In genomic region chr9:119092473-119093418, GRCm38 (mm10) we compare ENCODE assay signal across 8 mouse cellular contexts. TPM values are rescaled to one million over a fixed set of nuclear protein-coding genes. Genes with fewer than 3 reads are reported as not detected.
DNase-seq lines count a peak whose midpoint lies in the region; ATAC-seq and TF ChIP-seq lines count a peak whose summit lies in the region.

No protein-coding gene starts in this region.

- peak; percentile 12 to 40 for DNase-seq in cerebellum, adult 18-20 months
- no peak for DNase-seq in spleen, postnatal 10 days (ENCODE audit: low spot score in 2 of 2)

- TF ChIP-seq POLR2A in myocyte (IDR thresholded peaks at IDR 0.05; ENCODE audit: insufficient read length, low read depth), result peak; percentile 38

- H3K9me3 ChIP-seq in embryonic facial prominence, embryonic 12.5 days, result no peaks in the 10 kb centered on the region
- H3K9me3 ChIP-seq in heart, embryonic 16.5 days (replicated peaks; ENCODE audit: control insufficient read depth, low read length), result no peaks in the 10 kb centered on the region
- no peaks in the 10 kb centered on the region for H3K9me3 ChIP-seq in limb, embryonic 13.5 days

- H3K27ac ChIP-seq in embryonic facial prominence, embryonic 12.5 days, result no peak overlapping the region
- peak overlapping the region; percentile 70 for H3K27ac ChIP-seq in heart, embryonic 16.5 days (ENCODE audit: low read length)
- peak overlapping the region; percentile 33; the same call in 1 of the 2 replicates for H3K27ac ChIP-seq in limb, embryonic 13.5 days

- ATAC-seq in cerebellum, adult (ENCODE audit: insufficient number of reproducible peaks, low FRiP score, low TSS enrichment), result no peak
- ATAC-seq in CD4-positive, CD25-positive, alpha-beta regulatory T cell, adult 4 months, result peak; percentile 29
- no peak for ATAC-seq in embryonic facial prominence, embryonic 12.5 days (ENCODE audit: insufficient number of reproducible peaks, insufficient read depth, low FRiP score, low TSS enrichment)
- ATAC-seq in heart, embryonic 16.5 days (replicated peaks; ENCODE audit: extremely low read depth, insufficient read depth, low FRiP score), result no peak
- ATAC-seq in limb, embryonic 13.5 days (ENCODE audit: low FRiP score, low read depth), result no peak

- no peaks in the 10 kb centered on the region for H3K36me3 ChIP-seq in embryonic facial prominence, embryonic 12.5 days
- no peaks in the 10 kb centered on the region for H3K36me3 ChIP-seq in heart, embryonic 16.5 days (ENCODE audit: control insufficient read depth, insufficient read depth)
- H3K36me3 ChIP-seq in limb, embryonic 13.5 days, result no peaks in the 10 kb centered on the region
- no peaks in the 10 kb centered on the region for H3K36me3 ChIP-seq in myocyte (ENCODE audit: control insufficient read depth, insufficient read depth)

- H3K4me3 ChIP-seq in embryonic facial prominence, embryonic 12.5 days, result peak overlapping the region; percentile 59
- peak overlapping the region; percentile 76 for H3K4me3 ChIP-seq in heart, embryonic 16.5 days (ENCODE audit: low read length)
- peak overlapping the region; percentile 67 for H3K4me3 ChIP-seq in limb, embryonic 13.5 days
- peak overlapping the region; percentile 47 for H3K4me3 ChIP-seq in myocyte

- H3ac ChIP-seq in myocyte (ENCODE audit: control insufficient read depth, insufficient read length), result peak overlapping the region; percentile 67

- H3K79me2 ChIP-seq in myocyte (ENCODE audit: control insufficient read depth, insufficient read depth), result no peaks in the 10 kb centered on the region

- H3K27me3 ChIP-seq in embryonic facial prominence, embryonic 12.5 days, result peaks cover 23% of the 10 kb centered on the region
- no peaks in the 10 kb centered on the region; the same call in 1 of the 2 replicates for H3K27me3 ChIP-seq in heart, embryonic 16.5 days (ENCODE audit: control insufficient read depth, insufficient read depth, low read length)
- peaks cover 21% of the 10 kb centered on the region for H3K27me3 ChIP-seq in limb, embryonic 13.5 days
- H3K27me3 ChIP-seq in myocyte (ENCODE audit: control insufficient read depth, insufficient read depth, insufficient read length), result no peaks in the 10 kb centered on the region

- peak overlapping the region; percentile 88 for H3K4me2 ChIP-seq in embryonic facial prominence, embryonic 12.5 days (replicated peaks)
- H3K4me2 ChIP-seq in heart, embryonic 16.5 days (ENCODE audit: low read depth, low read length), result peak overlapping the region; percentile 93
- H3K4me2 ChIP-seq in limb, embryonic 13.5 days (replicated peaks), result peak overlapping the region; percentile 92
- peak overlapping the region; percentile 84 for H3K4me2 ChIP-seq in myocyte (ENCODE audit: low read depth)

- WGBS in embryonic facial prominence, embryonic 12.5 days, result 2% methylated on average over 45 of the region's 45 CpGs
- WGBS in heart, embryonic 16.5 days, result 4% methylated on average over 45 of the region's 45 CpGs
- WGBS in limb, embryonic 13.5 days, result 3% methylated on average over 45 of the region's 45 CpGs

- peak overlapping the region; percentile 64 for H3K9ac ChIP-seq in embryonic facial prominence, embryonic 12.5 days
- H3K9ac ChIP-seq in heart, embryonic 16.5 days (ENCODE audit: low read length), result peak overlapping the region; percentile 86
- peak overlapping the region; percentile 76 for H3K9ac ChIP-seq in limb, embryonic 13.5 days

- peaks cover 31% of the 10 kb centered on the region for H3K4me1 ChIP-seq in embryonic facial prominence, embryonic 12.5 days
- H3K4me1 ChIP-seq in heart, embryonic 16.5 days (ENCODE audit: control insufficient read depth, insufficient read depth, low read length), result peaks cover 28% of the 10 kb centered on the region
- H3K4me1 ChIP-seq in limb, embryonic 13.5 days, result peaks cover 63% of the 10 kb centered on the region

TF ChIP-seq in myocyte, 11 proteins besides CTCF, POLR2A, EP300 and RAD21:
- TF ChIP-seq MYOD1 (IDR thresholded peaks at IDR 0.05; ENCODE audit: control insufficient read depth in 1 of 3, insufficient read length in 2 of 3, low read depth in 2 of 3), result no peak
- no peak for TF ChIP-seq USF1 (IDR thresholded peaks at IDR 0.05; ENCODE audit: low read depth)
- no peak for TF ChIP-seq MYOG (IDR thresholded peaks at IDR 0.05; ENCODE audit: control insufficient read depth in 1 of 3, insufficient read depth in 1 of 3, insufficient read length in 2 of 3, low read depth in 2 of 3)
- no peak for TF ChIP-seq TCF12 (IDR thresholded peaks at IDR 0.05; ENCODE audit: insufficient read depth, poor library complexity, severe bottlenecking)
- no peak for TF ChIP-seq TCF3 (IDR thresholded peaks at IDR 0.05; ENCODE audit: insufficient read length, low read depth)
- no peak for TF ChIP-seq REST (IDR thresholded peaks at IDR 0.05; ENCODE audit: insufficient read depth, insufficient read length)
- TF ChIP-seq SRF (IDR thresholded peaks at IDR 0.05; ENCODE audit: control insufficient read depth, insufficient read length, low read depth), result no peak

RNA-seq across cellular contexts. Expression of gene Plcd1, which starts 0.6 kb away (rescaled TPM):
- polyA plus RNA-seq in CD4-positive, CD25-positive, alpha-beta regulatory T cell, adult 4 months (2017; shearing (Covaris generic)), result 1 to 10 TPM; 1.2 to 3.5 TPM
- 26.6 and 27.8 TPM in 2 replicates for polyA plus RNA-seq in embryonic facial prominence, embryonic 12.5 days (2016; fragmentation: Nextera tagmentation; extraction: Ambion mirVana)
- 23.0 and 23.8 TPM in 2 replicates for polyA plus RNA-seq in heart, embryonic 16.5 days (2015; fragmentation: Nextera tagmentation; extraction: Ambion mirVana)
- polyA plus RNA-seq in limb, embryonic 13.5 days (2015; fragmentation: Nextera tagmentation; extraction: Ambion mirVana), result 33.6 and 35.5 TPM in 2 replicates
- 9.9 TPM for polyA plus RNA-seq in myocyte (2012; fragmentation: generic; extraction: Trizol)

RNA-seq across cellular contexts. Expression of gene Dlec1, which starts 9.5 kb away (rescaled TPM):
- not detected for polyA plus RNA-seq in CD4-positive, CD25-positive, alpha-beta regulatory T cell, adult 4 months (2017; shearing (Covaris generic))
- 1.5 and 1.7 TPM in 2 replicates for polyA plus RNA-seq in embryonic facial prominence, embryonic 12.5 days (2016; fragmentation: Nextera tagmentation; extraction: Ambion mirVana)
- polyA plus RNA-seq in heart, embryonic 16.5 days (2015; fragmentation: Nextera tagmentation; extraction: Ambion mirVana), result 0.67 and 0.84 TPM in 2 replicates
- 0.98 and 1.6 TPM in 2 replicates for polyA plus RNA-seq in limb, embryonic 13.5 days (2015; fragmentation: Nextera tagmentation; extraction: Ambion mirVana)
- polyA plus RNA-seq in myocyte (2012; fragmentation: generic; extraction: Trizol), result 0.07 TPM

RNA-seq across cellular contexts. Expression of gene Vill, which starts 40.2 kb away (rescaled TPM):
- polyA plus RNA-seq in CD4-positive, CD25-positive, alpha-beta regulatory T cell, adult 4 months (2017; shearing (Covaris generic)), result 10 to 100 TPM; 19.6 to 28.1 TPM
- 27.3 and 28.1 TPM in 2 replicates for polyA plus RNA-seq in embryonic facial prominence, embryonic 12.5 days (2016; fragmentation: Nextera tagmentation; extraction: Ambion mirVana)
- 9.0 and 11.4 TPM in 2 replicates for polyA plus RNA-seq in heart, embryonic 16.5 days (2015; fragmentation: Nextera tagmentation; extraction: Ambion mirVana)
- polyA plus RNA-seq in limb, embryonic 13.5 days (2015; fragmentation: Nextera tagmentation; extraction: Ambion mirVana), result 31.6 and 35.2 TPM in 2 replicates
- polyA plus RNA-seq in myocyte (2012; fragmentation: generic; extraction: Trizol), result 1.4 TPM

Comparison
In these comparisons a context has a peak if more than half of its experiments do, and no peak if none do; other contexts are left out.
1. DNase-seq: peak in cerebellum, adult 18-20 months (2 of 2); none in spleen, postnatal 10 days (0 of 2).
2. Peak in every context shown above with its lines, with median percentiles within 50 percentile points of each other: H3K4me2 ChIP-seq, H3K4me3 ChIP-seq and H3K9ac ChIP-seq.